Mouse (Mus musculus): ENCODE measurements around the gene Urgcp.
A peak's percentile ranks its signal among the peaks of the same experiment; 100 is the strongest.

Gene Urgcp

DNA sequence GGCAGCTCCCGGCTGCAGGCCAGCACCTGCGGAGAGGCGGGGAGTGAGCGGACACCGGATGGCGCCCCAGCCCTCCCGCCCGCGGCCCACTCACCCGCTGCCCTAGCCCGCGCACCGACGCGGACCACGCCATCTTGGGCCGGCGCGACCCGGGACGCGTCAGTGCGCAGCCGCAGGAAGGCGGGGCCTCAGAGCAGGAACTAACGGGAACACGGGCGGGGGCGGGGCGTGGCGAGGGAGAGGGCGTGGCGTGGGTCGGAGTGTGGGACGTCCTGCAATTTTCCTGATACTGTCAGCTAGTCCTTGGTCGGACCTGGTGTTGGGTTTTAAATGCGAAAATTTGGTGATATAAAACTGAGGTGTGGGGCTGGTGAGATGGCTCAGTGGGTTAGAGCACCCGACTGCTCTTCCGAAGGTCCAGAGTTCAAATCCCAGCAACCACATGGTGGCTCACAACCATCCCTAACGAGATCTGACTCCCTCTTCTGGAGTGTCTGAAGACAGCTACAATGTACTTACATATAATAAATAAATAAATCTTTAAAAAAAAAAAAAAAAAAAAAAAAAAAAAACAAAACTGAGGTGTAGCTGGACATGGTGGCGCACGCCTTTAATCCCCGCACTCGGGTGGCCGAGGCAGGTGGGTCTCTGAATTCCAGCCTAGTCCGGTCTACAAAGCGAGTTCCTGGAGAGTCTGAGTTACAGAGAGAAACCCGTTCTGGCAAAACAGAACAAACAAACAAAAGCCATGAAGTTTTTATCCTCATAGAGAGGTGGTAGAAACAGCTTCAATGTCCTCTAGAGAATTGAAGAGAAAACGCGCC, 54.4 kb downstream of the Urgcp start:
- peak; percentile 93 to 98 for DNase-seq

GRCm38 (mm10) chr11:5706874-5707529, 55.2 kb downstream of the Urgcp start:
- peak; percentile 23 to 57 for DNase-seq

- DNase-seq, result no peak
Observed at GRCm38 (mm10) chr11:5705972-5706371, 56.2 kb downstream of the Urgcp start.

DNA sequence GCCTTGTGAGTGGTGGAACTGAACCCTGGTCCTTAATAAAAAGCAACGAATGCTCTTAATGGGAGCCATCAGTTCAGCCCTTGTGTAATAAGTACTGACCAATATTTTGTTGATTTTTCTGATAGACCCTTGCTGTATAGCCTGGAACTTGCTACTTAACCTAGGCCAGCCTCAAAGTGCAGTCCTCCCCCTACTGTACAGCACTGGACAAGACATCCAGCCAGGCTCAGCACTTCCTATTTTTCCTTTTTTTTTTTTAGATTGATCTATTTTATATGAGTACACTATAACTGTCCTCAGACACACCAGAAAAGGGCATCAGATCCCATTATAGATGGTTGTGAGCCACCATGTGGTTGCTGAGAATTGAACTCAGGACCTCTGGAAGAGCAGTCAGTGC, 58.8 kb downstream of the Urgcp start:
- DNase-seq, result no peak

GRCm38 (mm10) chr11:5702957-5703332, 59.2 kb downstream of the Urgcp start:
- no peak for DNase-seq

- no peak for DNase-seq
Observed at GRCm38 (mm10) chr11:5702271-5702956, 59.8 kb downstream of the Urgcp start.

GRCm38 (mm10) chr11:5701821-5702220, 60.4 kb downstream of the Urgcp start:
- DNase-seq, result no peak

DNA sequence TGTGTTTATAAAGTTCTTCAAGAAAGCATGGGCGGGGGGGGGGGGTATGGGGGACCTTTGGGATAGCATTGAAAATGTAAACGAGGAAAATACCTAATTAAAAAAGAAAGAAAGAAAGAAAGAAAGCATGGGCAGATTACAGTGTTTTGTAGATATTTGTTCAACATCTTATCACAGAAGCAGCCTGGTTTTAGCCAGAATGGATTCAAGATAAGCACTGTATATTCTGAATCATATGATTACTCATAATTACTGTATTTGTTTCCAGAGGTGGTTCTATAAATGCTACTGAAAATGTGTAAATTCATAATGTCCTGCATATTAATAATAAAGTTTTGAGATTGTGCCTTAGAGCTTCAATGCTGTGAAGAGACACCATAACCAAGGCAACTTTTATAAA, 60.9 kb downstream of the Urgcp start:
- DNase-seq, result no peak

DNA sequence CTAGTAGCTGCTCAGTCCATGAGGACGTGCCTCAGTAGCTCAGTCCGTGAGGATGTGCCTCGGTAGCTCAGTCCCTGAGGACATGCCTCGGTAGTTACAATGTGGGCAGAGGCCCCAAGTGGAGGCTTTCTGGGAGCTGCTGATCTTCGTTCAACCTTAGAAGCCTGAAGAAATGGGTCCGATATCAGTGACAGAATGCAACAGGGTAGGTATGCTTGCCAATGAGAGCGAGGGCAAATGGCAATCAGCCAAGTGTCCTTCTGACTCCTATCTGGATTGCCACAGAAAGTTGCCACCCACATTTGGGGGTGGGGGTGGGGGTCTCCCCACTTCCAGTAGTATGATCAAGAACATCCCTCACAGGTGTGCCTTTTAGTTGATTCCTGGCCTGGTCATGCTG, 61.4 kb downstream of the Urgcp start:
- DNase-seq, result no peak

DNA sequence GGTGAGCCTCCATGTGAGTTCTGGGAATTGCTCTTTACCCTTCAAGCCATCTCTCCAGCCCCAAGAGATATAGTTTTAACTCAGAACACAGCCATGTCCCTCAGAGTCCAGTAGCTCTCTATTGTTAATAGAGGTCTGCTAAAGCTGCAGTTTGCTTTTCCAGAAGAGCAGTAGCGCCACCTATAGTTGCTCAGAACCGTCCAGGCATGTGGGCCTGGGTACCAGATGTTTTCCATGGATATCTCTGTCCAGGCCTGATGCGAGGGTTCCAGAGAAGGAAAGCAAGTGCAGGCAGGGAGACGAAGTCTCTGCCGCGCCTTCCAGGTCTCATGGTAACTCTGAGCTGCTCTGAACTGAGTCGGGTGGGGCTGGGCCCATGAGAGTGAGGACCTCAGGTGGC, 70.4 kb downstream of the Urgcp start:
- DNase-seq, result peak; percentile 41 to 73

- DNase-seq, result no peak
Observed at GRCm38 (mm10) chr11:5684283-5684682, 77.9 kb downstream of the Urgcp start.

- DNase-seq, result no peak
Observed at GRCm38 (mm10) chr11:5682541-5682940, 79.6 kb downstream of the Urgcp start.

All from kidney, postnatal 36 days (tissue).